Mouse (Mus musculus) erythroblast, embryonic 14.5 days (primary cell): ENCODE results near the gene Nrbf2.

Source experiments
- GATA1 ChIP-seq: IDR thresholded peaks from 2 replicates; pipeline ENCODE4 v1.6.1; 2012; ENCODE audit warnings: low read length, inconsistent platforms, mixed read lengths
- TAL1 ChIP-seq: IDR thresholded peaks from 3 replicates; pipeline ENCODE4 v1.6.1; 2012; ENCODE audit warnings: low read length, inconsistent platforms, mixed read lengths

GRCm38 (mm10) chr10:67291087-67291486 lies 6.0 kb upstream of the Nrbf2 start:
- TF ChIP-seq GATA1 (no peak), TAL1 (no peak)
